Mouse (Mus musculus) embryonic facial prominence, embryonic 12.5 days (tissue): ENCODE measurements around the gene Spred2. TPM values are rescaled to one million over a fixed set of nuclear protein-coding genes. Genes with fewer than 3 reads are reported as not detected.

ENCODE experiments used
- ATAC-seq: fragments of 200-750 bp; cut with Nextera tagmentation; 2 replicates; pipeline ENCODE4 v1.8.0; 2017; ENCODE audit not compliant: insufficient number of reproducible peaks, insufficient read depth, low FRiP score, low TSS enrichment
- H3K27ac ChIP-seq: fragments of 300-500 bp; sonication (generic); 2 replicates; pipeline ENCODE4 v1.5.1; 2016; ENCODE audit warnings: mild to moderate bottlenecking
- H3K27me3 ChIP-seq: fragments of 300-500 bp; sonication (generic); 2 replicates; pipeline ENCODE4 v1.6.1; 2016; ENCODE audit warnings: mild to moderate bottlenecking, moderate library complexity
- H3K36me3 ChIP-seq: fragments of 300-500 bp; sonication (generic); 2 replicates; pipeline ENCODE4 v1.6.1; 2016; ENCODE audit warnings: mild to moderate bottlenecking
- H3K4me1 ChIP-seq: fragments of 300-500 bp; sonication (generic); 2 replicates; pipeline ENCODE4 v1.6.1; 2016
- H3K4me2 ChIP-seq: fragments of 300-500 bp; sonication (generic); replicated peaks from 2 replicates; pipeline ENCODE4 v1.6.1; 2016; ENCODE audit warnings: mild to moderate bottlenecking, moderate library complexity
- H3K4me3 ChIP-seq: fragments of 300-500 bp; sonication (generic); 2 replicates; pipeline ENCODE4 v1.5.1; 2016; ENCODE audit warnings: mild to moderate bottlenecking
- H3K9ac ChIP-seq: fragments of 300-500 bp; sonication (generic); 2 replicates; pipeline ENCODE4 v1.6.1; 2016; ENCODE audit warnings: mild to moderate bottlenecking, moderate library complexity
- H3K9me3 ChIP-seq: fragments of 300-500 bp; sonication (generic); 2 replicates; pipeline ENCODE4 v1.6.1; 2016; ENCODE audit warnings: mild to moderate bottlenecking, moderate library complexity
- WGBS: fragments of 180-500 bp; shearing (Covaris S2); methylation state at CpG from one replicate; pipeline ENCODE4 v1.1.7; 2016; 5-methylcytosine and 5-hydroxymethylcytosine counted together
- polyA plus RNA-seq: library from polyadenylated mRNA; unstranded; fragments of >200 nt; fragmentation: Nextera tagmentation; extraction: Ambion mirVana; gene quantifications from 2 replicates; pipeline ENCODE4 v1.2.1, GENCODE M21; 2016

Spred2 gene
- polyA plus RNA-seq, 1 experiment from 2014 or later: 10.0 TPM

- H3K9ac ChIP-seq: no peak overlapping the region
- WGBS: 56% methylated on average over 18 of the region's 18 CpGs
- no peak overlapping the region for H3K4me2 ChIP-seq
- no peak for ATAC-seq
- peaks cover 15% of the 10 kb centered on the region; the same call in 1 of the 2 replicates for H3K36me3 ChIP-seq
- H3K27me3 ChIP-seq: no peaks in the 10 kb centered on the region
- H3K27ac ChIP-seq: no peak overlapping the region
- no peaks in the 10 kb centered on the region; the same call in 1 of the 2 replicates for H3K4me1 ChIP-seq
- no peak overlapping the region for H3K4me3 ChIP-seq
- no peaks in the 10 kb centered on the region for H3K9me3 ChIP-seq
Measured at GRCm38 (mm10) chr11:19997940-19998339, 73.8 kb downstream of the Spred2 start.

- 85% methylated on average over 4 of the region's 4 CpGs for WGBS
- Histone ChIP-seq H3K4me3 (no peak overlapping the region), H3K4me2 (no peak overlapping the region), H3K27me3 (no peaks in the 10 kb centered on the region), H3K36me3 (peaks cover 32% of the 10 kb centered on the region; the same call in 1 of the 2 replicates), H3K9me3 (no peaks in the 10 kb centered on the region), H3K4me1 (no peaks in the 10 kb centered on the region), H3K27ac (no peak overlapping the region), H3K9ac (no peak overlapping the region)
- no peak for ATAC-seq
Measured at GRCm38 (mm10) chr11:20002883-20003282, 78.7 kb downstream of the Spred2 start.

DNA sequence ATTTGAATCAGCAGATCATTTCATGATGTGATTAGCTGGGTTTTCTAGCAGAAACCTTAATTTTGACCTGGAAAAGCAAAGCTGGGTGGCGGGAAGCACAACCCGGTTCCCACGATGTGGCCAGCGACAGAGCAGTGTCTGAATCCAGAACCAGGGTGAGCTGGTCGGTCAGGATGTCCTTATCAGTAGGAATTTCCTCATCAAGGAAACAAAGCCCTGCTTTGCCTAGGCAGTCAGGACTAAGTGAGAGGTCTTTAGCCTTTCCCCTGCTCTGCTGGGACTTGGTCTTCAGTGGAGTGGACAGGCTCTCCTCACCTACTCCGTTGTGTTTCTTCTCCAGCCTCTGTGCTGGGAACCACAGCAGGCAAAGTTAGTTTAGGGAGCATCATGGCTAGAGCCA is 83.5 kb downstream of the Spred2 start:
- Histone ChIP-seq H3K4me3 (no peak overlapping the region), H3K4me2 (no peak overlapping the region), H3K27me3 (no peaks in the 10 kb centered on the region), H3K4me1 (no peaks in the 10 kb centered on the region), H3K36me3 (peaks cover 60% of the 10 kb centered on the region), H3K9ac (no peak overlapping the region), H3K27ac (no peak overlapping the region), H3K9me3 (no peaks in the 10 kb centered on the region)
- 90% methylated on average over 6 of the region's 6 CpGs for WGBS
- no peak for ATAC-seq

GRCm38 (mm10) chr11:20011210-20011978 is 87.2 kb downstream of the Spred2 start:
- H3K4me3 ChIP-seq: no peak overlapping the region
- no peak for ATAC-seq
- 81% methylated on average over 16 of the region's 16 CpGs for WGBS
- H3K27me3 ChIP-seq: no peaks in the 10 kb centered on the region
- peaks cover 72% of the 10 kb centered on the region for H3K36me3 ChIP-seq
- H3K27ac ChIP-seq: no peak overlapping the region
- H3K4me2 ChIP-seq: no peak overlapping the region
- no peaks in the 10 kb centered on the region for H3K9me3 ChIP-seq
- H3K4me1 ChIP-seq: no peaks in the 10 kb centered on the region
- H3K9ac ChIP-seq: no peak overlapping the region

DNA sequence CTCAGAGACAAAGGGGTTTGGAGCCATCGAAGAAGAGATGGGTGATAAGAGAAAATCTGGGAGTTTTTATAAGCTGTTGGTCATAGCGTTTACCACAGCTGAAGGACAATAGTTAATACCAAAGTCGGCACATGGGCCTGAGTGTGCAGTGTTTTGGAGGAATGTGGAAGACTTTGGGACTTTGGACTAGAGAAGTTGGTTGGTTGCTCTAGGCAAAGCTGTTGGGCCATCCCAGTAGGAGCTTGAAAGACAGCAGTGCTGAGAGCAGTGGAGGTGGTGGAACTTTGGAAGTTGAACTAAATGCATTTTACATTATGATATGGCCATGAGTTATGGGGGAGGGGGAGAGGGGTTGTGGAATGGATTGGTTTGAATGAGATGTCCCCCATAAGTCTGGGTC is 89.2 kb downstream of the Spred2 start:
- peaks cover 80% of the 10 kb centered on the region for H3K36me3 ChIP-seq

DNA sequence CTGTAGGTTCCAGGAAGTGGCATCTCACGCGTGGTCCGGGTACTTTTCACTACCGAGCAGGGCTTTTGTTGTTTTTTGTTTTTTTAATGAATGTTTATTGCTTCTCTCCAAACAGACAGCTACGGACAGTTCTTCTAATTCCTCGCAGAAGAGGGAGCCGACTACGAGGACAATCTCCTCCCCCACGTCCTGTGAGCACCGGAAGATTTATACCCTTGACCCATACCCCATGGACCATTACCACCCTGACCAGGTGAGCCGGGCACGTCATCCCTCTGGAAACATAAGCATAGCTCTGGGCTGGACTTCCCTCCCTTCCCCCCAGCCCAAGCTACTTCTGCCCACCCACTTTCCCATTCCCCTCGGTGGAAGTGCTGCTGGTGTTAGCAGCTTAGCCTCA is 93.8 kb downstream of the Spred2 start:
- no peak for ATAC-seq
- H3K27ac ChIP-seq: no peak overlapping the region
- H3K4me1 ChIP-seq: no peaks in the 10 kb centered on the region
- H3K4me3 ChIP-seq: no peak overlapping the region
- H3K4me2 ChIP-seq: no peak overlapping the region
- peaks cover 42% of the 10 kb centered on the region for H3K9me3 ChIP-seq
- H3K36me3 ChIP-seq: peaks cover 82% of the 10 kb centered on the region
- WGBS: 95% methylated on average over 13 of the region's 13 CpGs
- no peak overlapping the region for H3K9ac ChIP-seq
- no peaks in the 10 kb centered on the region for H3K27me3 ChIP-seq

More for the DNA sequence above, 89.2 kb downstream of the Spred2 start:
- Histone ChIP-seq H3K4me3 (no peak overlapping the region), H3K27me3 (no peaks in the 10 kb centered on the region), H3K4me2 (no peak overlapping the region), H3K9me3 (peaks cover 13% of the 10 kb centered on the region; the same call in 1 of the 2 replicates), H3K4me1 (no peaks in the 10 kb centered on the region), H3K27ac (no peak overlapping the region), H3K9ac (no peak overlapping the region)
- no peak for ATAC-seq
- 93% methylated on average over 3 of the region's 3 CpGs for WGBS

DNA sequence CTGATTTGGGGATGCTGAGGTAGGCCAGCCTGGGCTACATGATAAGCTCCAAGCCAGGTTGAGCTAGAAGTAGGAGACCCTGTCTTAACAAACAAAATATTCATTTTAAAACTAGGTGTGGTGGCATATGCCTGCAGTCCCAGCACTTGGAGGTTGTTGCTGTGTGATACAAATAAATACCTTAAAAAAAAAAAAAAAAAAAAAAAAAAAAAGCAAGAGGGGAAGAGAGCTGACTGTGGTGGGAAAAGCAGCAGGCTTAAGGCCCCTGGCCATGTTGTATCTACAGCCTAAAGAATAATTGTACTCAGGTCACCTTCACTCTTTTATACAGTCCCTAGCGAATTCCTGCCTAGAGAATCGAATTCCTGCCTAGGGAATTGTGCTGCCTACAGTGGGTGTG is 94.7 kb downstream of the Spred2 start:
- no peak overlapping the region for H3K4me2 ChIP-seq
- peaks cover 84% of the 10 kb centered on the region for H3K36me3 ChIP-seq
- no peaks in the 10 kb centered on the region for H3K4me1 ChIP-seq
- H3K9ac ChIP-seq: no peak overlapping the region
- no peak for ATAC-seq
- no peak overlapping the region for H3K4me3 ChIP-seq
- H3K27ac ChIP-seq: no peak overlapping the region
- peaks cover 42% of the 10 kb centered on the region for H3K9me3 ChIP-seq
- no peaks in the 10 kb centered on the region for H3K27me3 ChIP-seq
- 100% methylated on average over 2 of the region's 2 CpGs for WGBS

- Histone ChIP-seq H3K36me3 (peaks cover 71% of the 10 kb centered on the region), H3K9me3 (peaks cover 42% of the 10 kb centered on the region), H3K4me3 (no peak overlapping the region), H3K27ac (no peak overlapping the region), H3K4me2 (no peak overlapping the region), H3K9ac (no peak overlapping the region), H3K27me3 (no peaks in the 10 kb centered on the region), H3K4me1 (no peaks in the 10 kb centered on the region; the same call in 1 of the 2 replicates)
- ATAC-seq: no peak
- WGBS: 97% methylated on average over 35 of the region's 35 CpGs
Measured at GRCm38 (mm10) chr11:20020720-20021119, 96.5 kb downstream of the Spred2 start.

GRCm38 (mm10) chr11:20022462-20022861 is 98.3 kb downstream of the Spred2 start:
- WGBS: 85% methylated on average over 2 of the region's 2 CpGs
- Histone ChIP-seq H3K36me3 (peaks cover 65% of the 10 kb centered on the region), H3K4me3 (no peak overlapping the region)

GRCm38 (mm10) chr11:20022911-20023482 is 98.8 kb downstream of the Spred2 start:
- ATAC-seq: no peak
- H3K27me3 ChIP-seq: no peaks in the 10 kb centered on the region
- H3K4me1 ChIP-seq: no peaks in the 10 kb centered on the region; the same call in 1 of the 2 replicates
- H3K27ac ChIP-seq: no peak overlapping the region
- peaks cover 33% of the 10 kb centered on the region for H3K9me3 ChIP-seq
- 89% methylated on average over 14 of the region's 14 CpGs for whole genome bisulfite sequencing
- no peak overlapping the region for H3K4me2 ChIP-seq
- no peak overlapping the region for H3K9ac ChIP-seq
- peaks cover 60% of the 10 kb centered on the region for H3K36me3 ChIP-seq
- no peak overlapping the region for H3K4me3 ChIP-seq

More at GRCm38 (mm10) chr11:20022462-20022861, 98.3 kb downstream of the Spred2 start:
- ATAC-seq: no peak
- Histone ChIP-seq H3K9me3 (peaks cover 37% of the 10 kb centered on the region), H3K4me2 (no peak overlapping the region), H3K9ac (no peak overlapping the region), H3K27ac (no peak overlapping the region), H3K27me3 (no peaks in the 10 kb centered on the region), H3K4me1 (no peaks in the 10 kb centered on the region; the same call in 1 of the 2 replicates)

- Histone ChIP-seq H3K9ac (no peak overlapping the region), H3K9me3 (peaks cover 7% of the 10 kb centered on the region), H3K27me3 (no peaks in the 10 kb centered on the region), H3K4me3 (no peak overlapping the region), H3K4me1 (no peaks in the 10 kb centered on the region; the same call in 1 of the 2 replicates), H3K27ac (no peak overlapping the region), H3K4me2 (no peak overlapping the region), H3K36me3 (peaks cover 31% of the 10 kb centered on the region)
- ATAC-seq: no peak
- WGBS: 41% methylated on average over 11 of the region's 11 CpGs
Measured at GRCm38 (mm10) chr11:20025899-20026298, 101.7 kb downstream of the Spred2 start.

DNA sequence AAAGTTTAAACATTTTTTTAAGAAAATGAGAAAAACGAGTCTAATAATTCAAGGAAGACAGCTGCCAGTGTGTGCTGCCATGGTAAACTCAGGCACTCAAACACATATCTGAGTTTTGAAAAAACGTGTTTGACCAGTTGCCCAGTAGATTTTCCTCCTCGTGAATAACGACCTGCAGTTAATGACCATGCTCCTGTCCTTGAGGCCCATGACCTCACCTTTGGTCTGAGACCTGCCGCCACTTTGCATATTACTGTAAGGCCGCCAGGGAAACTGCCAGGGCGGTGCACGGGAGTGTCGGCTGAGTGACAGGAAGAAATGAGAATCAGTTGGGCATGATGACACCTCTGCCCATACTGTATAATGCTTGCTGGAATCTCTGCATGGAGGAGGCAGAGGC is 103.5 kb downstream of the Spred2 start:
- peaks cover 2% of the 10 kb centered on the region; the same call in 1 of the 2 replicates for H3K9me3 ChIP-seq
- H3K4me1 ChIP-seq: no peaks in the 10 kb centered on the region; the same call in 1 of the 2 replicates
- ATAC-seq: no peak
- peaks cover 16% of the 10 kb centered on the region; the same call in 1 of the 2 replicates for H3K36me3 ChIP-seq
- no peak overlapping the region for H3K9ac ChIP-seq
- no peak overlapping the region for H3K27ac ChIP-seq
- WGBS: 82% methylated on average over 9 of the region's 9 CpGs
- H3K4me2 ChIP-seq: no peak overlapping the region
- no peak overlapping the region for H3K4me3 ChIP-seq
- H3K27me3 ChIP-seq: no peaks in the 10 kb centered on the region
